Mouse (Mus musculus): ENCODE measurements around the gene Stpg2. TPM values are rescaled to one million over a fixed set of nuclear protein-coding genes. Genes with fewer than 3 reads are reported as not detected.
"Not testable (repeated sequence)": the region's sequence is repeated elsewhere in the genome, so short reads cannot be mapped to it uniquely, and the experiment has no call there.

Stpg2 gene
- polyA plus RNA-seq, 1 experiment from 2014 or later: 0.06 TPM

DNA sequence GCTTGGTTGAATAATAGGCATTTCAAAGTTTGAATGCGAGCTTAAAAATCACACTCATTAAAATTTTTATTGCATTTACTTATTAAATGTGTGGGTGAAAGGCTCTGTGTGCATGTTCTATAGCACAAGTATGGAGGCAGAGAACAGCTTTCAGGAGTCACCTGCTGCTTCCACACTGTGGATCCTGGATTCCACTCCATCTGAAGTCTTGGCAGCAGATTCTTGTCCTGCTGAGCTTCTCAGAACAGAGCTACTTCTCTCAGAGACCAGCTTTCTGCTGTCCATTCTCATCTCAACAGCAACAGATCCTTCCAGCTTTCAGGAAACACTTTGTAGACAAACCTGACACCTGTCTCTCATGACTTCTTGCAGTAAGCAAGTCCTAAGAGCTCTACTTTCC lies 471.2 kb downstream of the Stpg2 start:
- Histone ChIP-seq H3K4me3 (no peak overlapping the region), H3K27ac (no peak overlapping the region), H3K9me3 (no peaks in the 10 kb centered on the region), H3K27me3 (ENCODE audit: insufficient read depth, poor library complexity, severe bottlenecking) (no peaks in the 10 kb centered on the region), H3K4me1 (no peaks in the 10 kb centered on the region), H3K36me3 (no peaks in the 10 kb centered on the region)
- no peak for DNase-seq (ENCODE audit: low spot score)
- WGBS: 78% methylated on average over 1 of the region's 1 CpGs

GRCm38 (mm10) chr3:139704238-139704637 lies 498.7 kb downstream of the Stpg2 start:
- H3K4me1 ChIP-seq; H3K27me3 ChIP-seq (ENCODE audit: insufficient read depth, poor library complexity, severe bottlenecking); H3K36me3 ChIP-seq; DNase-seq (ENCODE audit: low spot score); H3K4me3 ChIP-seq; H3K27ac ChIP-seq; H3K9me3 ChIP-seq: not testable (repeated sequence)
- WGBS: 94% methylated on average over 3 of the region's 3 CpGs

DNA sequence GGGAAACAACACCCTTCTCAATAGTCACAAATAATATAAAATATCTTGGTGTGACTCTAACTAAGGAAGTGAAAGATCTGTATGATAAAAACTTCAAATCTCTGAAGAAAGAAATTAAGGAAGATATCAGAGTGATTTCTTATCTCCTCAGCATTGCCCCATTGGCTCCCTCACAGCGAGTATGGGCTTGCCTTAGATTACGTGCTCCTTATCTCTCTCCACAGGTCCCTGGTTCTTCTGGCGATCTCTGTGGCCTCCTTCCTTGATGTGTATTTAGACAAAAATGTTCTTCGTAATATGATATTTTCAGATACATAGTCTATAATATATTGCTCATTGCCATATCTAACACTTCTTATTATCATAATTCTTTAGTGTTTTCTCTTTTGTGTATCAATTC lies 501.9 kb downstream of the Stpg2 start:
- not testable (repeated sequence) for H3K9me3 ChIP-seq; H3K27me3 ChIP-seq (ENCODE audit: insufficient read depth, poor library complexity, severe bottlenecking); DNase-seq (ENCODE audit: low spot score); H3K4me3 ChIP-seq; H3K27ac ChIP-seq; H3K36me3 ChIP-seq; H3K4me1 ChIP-seq
- 72% methylated on average over 4 of the region's 4 CpGs for WGBS

DNA sequence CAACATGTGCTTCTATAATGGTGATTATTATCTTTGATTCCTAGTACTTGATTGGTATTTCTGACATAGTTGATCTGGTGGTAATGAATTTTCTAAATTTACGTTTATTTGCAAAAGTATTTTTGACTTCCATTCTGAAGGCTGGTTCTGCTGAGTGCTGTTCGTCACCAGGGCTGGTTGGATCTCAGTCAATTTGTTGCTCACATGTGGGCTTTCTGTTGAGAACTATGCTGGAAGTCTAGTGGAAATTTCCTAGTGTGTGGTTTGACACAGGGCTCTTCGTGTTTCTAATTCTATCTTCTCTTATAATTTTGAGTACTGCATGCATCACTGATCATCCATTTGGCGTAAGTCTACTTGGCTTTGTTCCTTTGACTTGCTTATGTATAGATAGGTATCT lies 504.3 kb downstream of the Stpg2 start:
- no peak overlapping the region for H3K27ac ChIP-seq
- no peak for DNase-seq (ENCODE audit: low spot score)
- H3K36me3 ChIP-seq: no peaks in the 10 kb centered on the region
- 82% methylated on average over 4 of the region's 4 CpGs for WGBS
- no peaks in the 10 kb centered on the region for H3K4me1 ChIP-seq
- H3K27me3 ChIP-seq (ENCODE audit: insufficient read depth, poor library complexity, severe bottlenecking): no peaks in the 10 kb centered on the region
- no peak overlapping the region for H3K4me3 ChIP-seq
- H3K9me3 ChIP-seq: no peaks in the 10 kb centered on the region

GRCm38 (mm10) chr3:139728751-139729150 lies 523.3 kb downstream of the Stpg2 start:
- H3K9me3 ChIP-seq: no peaks in the 10 kb centered on the region
- no peak overlapping the region for H3K27ac ChIP-seq
- no peaks in the 10 kb centered on the region for H3K36me3 ChIP-seq
- H3K4me3 ChIP-seq: no peak overlapping the region
- no peaks in the 10 kb centered on the region for H3K27me3 ChIP-seq (ENCODE audit: insufficient read depth, poor library complexity, severe bottlenecking)
- no peak for DNase-seq (ENCODE audit: low spot score)
- H3K4me1 ChIP-seq: no peaks in the 10 kb centered on the region
- WGBS: 82% methylated on average over 7 of the region's 7 CpGs

- Histone ChIP-seq H3K36me3 (no peaks in the 10 kb centered on the region), H3K4me3 (no peak overlapping the region), H3K27me3 (ENCODE audit: insufficient read depth, poor library complexity, severe bottlenecking) (no peaks in the 10 kb centered on the region), H3K27ac (no peak overlapping the region), H3K9me3 (no peaks in the 10 kb centered on the region), H3K4me1 (no peaks in the 10 kb centered on the region)
- 76% methylated on average over 5 of the region's 5 CpGs for WGBS
- no peak for DNase-seq (ENCODE audit: low spot score)
Measured at GRCm38 (mm10) chr3:139729248-139729647, 523.8 kb downstream of the Stpg2 start.

DNA sequence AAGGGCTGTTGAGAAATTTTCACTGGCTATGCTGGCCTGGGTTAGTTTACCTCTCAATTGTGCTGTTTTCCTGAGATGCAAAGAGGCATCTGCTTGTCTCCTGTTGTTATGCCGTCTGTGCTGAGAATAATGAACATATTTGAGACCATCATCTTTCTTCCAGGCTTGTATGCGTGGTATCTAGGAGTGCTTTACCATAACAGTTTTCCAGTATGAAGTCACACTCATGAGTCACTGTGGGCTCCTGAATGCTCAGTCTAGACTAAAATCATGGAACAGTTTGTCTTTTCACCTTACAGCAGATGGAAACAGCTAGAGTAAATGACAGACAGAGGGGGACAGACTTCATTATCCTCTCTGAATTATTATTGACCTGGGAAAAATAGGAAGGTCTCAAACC lies 527.7 kb downstream of the Stpg2 start:
- Histone ChIP-seq H3K36me3 (no peaks in the 10 kb centered on the region), H3K4me3 (no peak overlapping the region), H3K4me1 (no peaks in the 10 kb centered on the region), H3K27ac (no peak overlapping the region), H3K9me3 (no peaks in the 10 kb centered on the region), H3K27me3 (ENCODE audit: insufficient read depth, poor library complexity, severe bottlenecking) (no peaks in the 10 kb centered on the region)
- WGBS: 71% methylated on average over 2 of the region's 2 CpGs
- DNase-seq (ENCODE audit: low spot score): no peak

DNA sequence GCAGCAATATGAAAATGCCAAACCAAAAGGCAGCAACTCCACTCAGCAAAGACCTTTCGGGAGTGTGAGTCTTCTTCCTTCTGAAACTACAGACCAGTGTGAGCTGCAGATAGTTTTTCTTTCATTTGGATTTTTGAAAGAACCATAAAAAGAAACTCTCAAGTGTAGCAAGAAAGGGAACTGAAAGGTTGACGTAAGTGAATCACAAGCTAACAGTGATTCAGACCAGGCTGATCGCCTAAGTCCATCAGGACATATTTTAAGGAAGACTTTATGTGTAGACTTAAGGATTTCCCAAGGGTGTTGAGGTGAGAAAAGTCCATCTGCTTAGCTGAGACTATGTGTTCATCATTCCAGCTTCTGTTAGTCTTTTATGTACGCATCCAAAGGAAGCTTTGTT lies 533.9 kb downstream of the Stpg2 start:
- Histone ChIP-seq H3K27ac (no peak overlapping the region), H3K36me3 (no peaks in the 10 kb centered on the region), H3K4me1 (peaks cover 5% of the 10 kb centered on the region; the same call in 1 of the 2 replicates), H3K9me3 (no peaks in the 10 kb centered on the region), H3K27me3 (ENCODE audit: insufficient read depth, poor library complexity, severe bottlenecking) (no peaks in the 10 kb centered on the region), H3K4me3 (no peak overlapping the region)
- DNase-seq (ENCODE audit: low spot score): no peak
- 91% methylated on average over 4 of the region's 4 CpGs for WGBS

Other genes with a start within 250 kb of the Stpg2 start
- gene Rap1gds1, start 130.5 kb upstream of the Stpg2 start, polyA plus RNA-seq (2016; fragmentation: Nextera tagmentation; extraction: Ambion mirVana): 53.2 and 58.7 TPM in 2 replicates